Mouse (Mus musculus) heart, adult 2 months (tissue): Measurements from ENCODE around the gene Gsdmc3. TPM values are rescaled to one million over a fixed set of nuclear protein-coding genes. Genes with fewer than 3 reads are reported as not detected.
"Not testable (repeated sequence)": the region's sequence is repeated elsewhere in the genome, so short reads cannot be mapped to it uniquely, and the experiment has no call there.

Experiments used
- DNase-seq, 2 experiments: peaks; one replicate each; pipeline ENCODE4 v3.0.0; 2021
- H3K27ac ChIP-seq: fragments of 200-600 bp; 2 replicates; pipeline ENCODE4 v1.8.1; 2022
- H3K27me3 ChIP-seq: fragments of 200-500 bp; 2 replicates; pipeline ENCODE4 v1.6.1; 2012; ENCODE audit warnings: mild to moderate bottlenecking, low read length, inconsistent platforms, mixed read lengths; ENCODE audit not compliant: control insufficient read depth, insufficient read depth
- H3K36me3 ChIP-seq: fragments of 200-500 bp; 2 replicates; pipeline ENCODE4 v1.6.1; 2012; ENCODE audit warnings: low read length, inconsistent platforms; ENCODE audit not compliant: control insufficient read depth, insufficient read depth
- H3K4me1 ChIP-seq: fragments of 200-500 bp; 2 replicates; pipeline ENCODE4 v1.6.1; 2011; ENCODE audit warnings: low read length; ENCODE audit not compliant: control insufficient read depth, insufficient read depth
- H3K4me3 ChIP-seq: fragments of 200-600 bp; 2 replicates; pipeline ENCODE4 v1.8.1; 2022
- H3K79me2 ChIP-seq: fragments of 200-500 bp; replicated peaks from 2 replicates; pipeline ENCODE4 v1.6.1; 2012; ENCODE audit warnings: mild to moderate bottlenecking, inconsistent platforms, low read length, moderate library complexity, mixed read lengths; ENCODE audit not compliant: control insufficient read depth, insufficient read depth
- H3K9ac ChIP-seq: fragments of 200-500 bp; 2 replicates; pipeline ENCODE4 v1.6.1; 2012; ENCODE audit warnings: low read depth, mild to moderate bottlenecking, control low read depth, inconsistent platforms, low read length, mixed read lengths
- CTCF ChIP-seq: fragments of 200-600 bp; IDR thresholded peaks from 2 replicates; pipeline ENCODE4 v1.8.1; 2022; ENCODE audit warnings: antibody characterized with exemption, mild to moderate bottlenecking, moderate library complexity
- EP300 ChIP-seq: fragments of 200-500 bp; IDR thresholded peaks from 2 replicates; pipeline ENCODE4 v1.6.1; 2011; ENCODE audit warnings: low read depth, low read length, control low read depth; ENCODE audit not compliant: insufficient read depth
- POLR2A ChIP-seq: fragments of 200-500 bp; IDR thresholded peaks from 2 replicates; pipeline ENCODE4 v1.6.1; 2011; ENCODE audit warnings: mild to moderate bottlenecking, low read depth, low read length, control low read depth; ENCODE audit not compliant: insufficient read depth
- WGBS: fragments of 180-500 bp; shearing (Covaris S2); methylation state at CpG from one replicate; pipeline ENCODE4 v1.1.7; 2018; 5-methylcytosine and 5-hydroxymethylcytosine counted together
- intact Hi-C: fragments of 180-260 bp; cut with DNase I; formaldehyde crosslinking; loops from one replicate; pipeline ENCODE4 v1.15.1; 2025
- long read RNA-seq: library from polyadenylated mRNA; stranded (forward); transcript quantifications from one replicate; pipeline ENCODE4 v2.0.0, GENCODE M21; 2021
- polyA plus RNA-seq: library from polyadenylated mRNA; depleted of rRNA; stranded (reverse); fragments of >200 nt; gene quantifications from 2 replicates; pipeline ENCODE4 v1.2.3, GENCODE M21; 2012; rRNA removed
- total RNA-seq, 2 experiments: library from RNA; stranded (reverse); gene quantifications; 2 replicates each; pipeline ENCODE4 v1.2.3; 2021

The Gsdmc3 gene
- total RNA-seq = not detected
- not detected in 2 replicates for polyA plus RNA-seq
- long read RNA-seq = 0 reads

- 69% methylated on average over 1 of the region's 3 CpGs for WGBS
- intact Hi-C loops = not testable (repeated sequence)
Observed at GRCm38 (mm10) chr15:63878458-63878857, at the start of gene Gsdmc3. TSS of gene Gsdmc3 (minus strand) at chr15:63878558.

DNA sequence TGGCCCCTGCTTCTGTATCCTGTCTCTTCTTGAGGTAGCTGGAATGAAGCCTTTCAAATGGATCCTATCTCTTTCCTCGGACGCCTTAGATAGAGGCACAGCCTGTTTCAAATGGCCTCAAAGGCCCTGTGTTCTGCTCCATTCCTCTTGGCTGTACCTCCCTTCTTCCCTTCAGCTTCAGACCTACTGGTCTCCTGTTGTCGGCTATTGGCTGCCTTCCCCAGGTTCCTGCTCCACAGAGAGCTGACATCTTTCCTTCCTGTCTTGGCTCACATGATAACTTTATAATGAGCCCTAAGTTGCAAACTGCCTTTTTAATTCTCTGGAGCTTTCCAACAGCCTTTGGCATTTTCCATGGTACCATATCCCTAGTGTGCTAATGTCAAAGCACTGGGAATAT is 47.8 kb upstream of the Gsdmc3 start:
- H3K79me2 ChIP-seq = no peaks in the 10 kb centered on the region
- H3K27me3 ChIP-seq = no peaks in the 10 kb centered on the region
- intact Hi-C loops = no loop called here
- H3K4me3 ChIP-seq = no peak overlapping the region
- H3K4me1 ChIP-seq = no peaks in the 10 kb centered on the region
- DNase-seq = no peak
- WGBS = 58% methylated on average over 3 of the region's 3 CpGs
- no peak overlapping the region for H3K9ac ChIP-seq
- TF ChIP-seq EP300 = no peak
- TF ChIP-seq CTCF = no peak
- TF ChIP-seq POLR2A = no peak
- no peaks in the 10 kb centered on the region; the same call in 1 of the 2 replicates for H3K36me3 ChIP-seq
- no peak overlapping the region for H3K27ac ChIP-seq

More at GRCm38 (mm10) chr15:63878458-63878857, at the start of gene Gsdmc3:
- not testable (repeated sequence) for H3K4me3 ChIP-seq, H3K79me2 ChIP-seq, H3K27me3 ChIP-seq, H3K9ac ChIP-seq, DNase-seq, H3K4me1 ChIP-seq, H3K27ac ChIP-seq, H3K36me3 ChIP-seq

DNA sequence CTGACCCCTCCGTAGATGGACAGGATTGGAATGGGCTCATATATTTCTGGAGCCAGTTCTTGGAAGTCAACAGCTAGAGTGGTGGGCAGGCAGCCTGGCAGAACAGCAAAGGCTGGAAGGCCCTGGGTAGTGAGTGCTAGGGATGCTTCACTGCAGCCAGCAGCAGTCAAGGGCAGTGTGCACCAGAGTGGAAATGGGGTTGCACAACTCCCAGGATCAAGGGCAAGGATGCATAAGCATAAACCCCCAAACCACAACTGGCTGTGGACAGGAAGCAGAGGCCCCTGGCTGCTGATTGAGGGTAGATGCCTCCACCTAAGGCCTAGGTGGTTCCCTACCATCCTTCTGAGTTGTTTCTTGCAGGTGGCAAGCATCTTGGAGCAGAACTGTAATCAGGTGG is 46.1 kb upstream of the Gsdmc3 start:
- H3K79me2 ChIP-seq = no peaks in the 10 kb centered on the region
- H3K9ac ChIP-seq = no peak overlapping the region
- no peak overlapping the region for H3K27ac ChIP-seq
- no peaks in the 10 kb centered on the region; the same call in 1 of the 2 replicates for H3K36me3 ChIP-seq
- intact Hi-C loops = no loop called here
- DNase-seq = no peak
- no peaks in the 10 kb centered on the region for H3K27me3 ChIP-seq
- H3K4me1 ChIP-seq = no peaks in the 10 kb centered on the region
- TF ChIP-seq CTCF (no peak), POLR2A (no peak), EP300 (no peak)
- H3K4me3 ChIP-seq = no peak overlapping the region
- 64% methylated on average over 1 of the region's 1 CpGs for WGBS

DNA sequence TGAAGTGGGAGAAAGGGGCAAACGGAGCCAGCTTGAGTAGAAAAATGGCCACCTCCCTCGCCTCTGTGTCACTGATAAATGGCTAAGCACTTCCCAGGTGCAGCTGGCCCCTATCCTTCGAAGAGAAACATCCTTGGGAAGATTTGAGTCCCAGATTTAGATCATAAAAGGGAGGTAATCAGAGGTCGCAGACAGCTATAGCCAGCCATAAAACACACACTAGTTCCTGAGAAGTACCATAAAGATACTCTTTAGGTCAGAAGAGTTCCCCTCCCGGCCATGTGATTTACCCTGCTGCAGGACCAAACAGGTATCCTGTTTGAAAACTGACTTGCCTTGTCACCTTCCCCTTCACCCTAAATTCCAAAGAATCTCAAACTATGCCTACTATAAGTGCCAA is 43.3 kb upstream of the Gsdmc3 start:
- H3K9ac ChIP-seq, H3K4me3 ChIP-seq, H3K27ac ChIP-seq, H3K4me1 ChIP-seq, H3K27me3 ChIP-seq, H3K36me3 ChIP-seq, intact Hi-C loops, DNase-seq, H3K79me2 ChIP-seq: not testable (repeated sequence)
- 58% methylated on average over 3 of the region's 5 CpGs for WGBS

DNA sequence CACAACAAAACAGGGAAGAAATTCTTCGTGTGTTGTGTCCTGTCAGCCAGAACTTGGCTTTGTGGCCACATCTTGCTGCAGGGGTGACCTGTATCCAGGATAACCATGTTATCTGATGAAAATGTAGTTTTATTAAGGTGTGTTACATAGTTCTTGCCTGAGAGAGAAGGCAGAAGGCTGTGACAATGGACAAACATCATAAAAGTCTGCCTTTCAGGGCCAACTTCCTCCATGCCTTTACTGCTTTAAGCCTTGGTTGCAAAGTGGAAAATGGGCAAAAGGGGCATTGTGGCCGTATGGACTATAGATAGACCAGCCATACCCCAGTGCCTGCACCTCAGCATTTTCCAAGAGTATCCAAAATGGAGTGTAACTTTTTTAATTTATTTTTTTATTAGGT is 41.4 kb upstream of the Gsdmc3 start:
- H3K27me3 ChIP-seq, H3K36me3 ChIP-seq, H3K27ac ChIP-seq, H3K9ac ChIP-seq, H3K79me2 ChIP-seq, H3K4me3 ChIP-seq, intact Hi-C loops, DNase-seq, H3K4me1 ChIP-seq: not testable (repeated sequence)
- 89% methylated on average over 2 of the region's 2 CpGs for WGBS

DNA sequence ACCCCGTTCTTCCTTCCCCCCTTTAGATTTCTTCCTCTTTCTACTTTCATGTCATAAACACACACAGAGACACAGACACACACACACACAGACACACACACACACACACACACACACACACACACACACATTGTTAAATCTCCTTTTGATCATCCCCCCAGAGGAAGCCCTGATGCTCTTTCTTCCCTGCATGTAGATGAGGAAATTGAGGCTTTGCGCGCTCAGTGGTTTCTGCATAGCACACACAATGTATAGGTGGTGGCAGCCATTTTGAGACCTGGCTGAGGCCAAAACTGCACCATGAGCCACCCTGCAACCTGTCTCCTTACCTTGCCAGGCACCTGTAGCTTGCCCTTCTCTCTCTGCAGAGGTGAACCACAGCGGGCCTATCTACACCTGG is 38.2 kb upstream of the Gsdmc3 start:
- WGBS = 80% methylated on average over 4 of the region's 4 CpGs
- not testable (repeated sequence) for DNase-seq

GRCm38 (mm10) chr15:63912197-63912596 is 33.8 kb upstream of the Gsdmc3 start, which contains the start of gene Gsdmc4:
TSS of gene Gsdmc4 (minus strand) at chr15:63912297.
- intact Hi-C loops, H3K79me2 ChIP-seq, H3K27ac ChIP-seq, DNase-seq, H3K27me3 ChIP-seq, H3K9ac ChIP-seq, H3K36me3 ChIP-seq, H3K4me3 ChIP-seq, H3K4me1 ChIP-seq: not testable (repeated sequence)
- 85% methylated on average over 2 of the region's 2 CpGs for WGBS

More for the DNA sequence above, 38.2 kb upstream of the Gsdmc3 start:
- intact Hi-C loops, H3K36me3 ChIP-seq, H3K9ac ChIP-seq, H3K27me3 ChIP-seq, H3K4me3 ChIP-seq, H3K79me2 ChIP-seq, H3K27ac ChIP-seq, H3K4me1 ChIP-seq: not testable (repeated sequence)

- DNase-seq, H3K9ac ChIP-seq, H3K27me3 ChIP-seq, H3K27ac ChIP-seq, H3K4me3 ChIP-seq, intact Hi-C loops, H3K4me1 ChIP-seq, H3K36me3 ChIP-seq, H3K79me2 ChIP-seq: not testable (repeated sequence)
Observed at GRCm38 (mm10) chr15:63909896-63910295, 31.5 kb upstream of the Gsdmc3 start.
